Mouse (Mus musculus): ENCODE results near the gene Cep95.
A peak's percentile ranks its signal among the peaks of the same experiment; 100 is the strongest.
"Not testable (repeated sequence)": the region's sequence is repeated elsewhere in the genome, so short reads cannot be mapped to it uniquely, and the experiment has no call there.

Gene Cep95

GRCm38 (mm10) chr11:106776960-106777359 is 12.1 kb upstream of the Cep95 start:
- no peak for DNase-seq (ENCODE audit: low read depth, low spot score)

- DNase-seq (ENCODE audit: low read depth, low spot score), result no peak
Observed at GRCm38 (mm10) chr11:106777395-106777794, 11.7 kb upstream of the Cep95 start.

DNA sequence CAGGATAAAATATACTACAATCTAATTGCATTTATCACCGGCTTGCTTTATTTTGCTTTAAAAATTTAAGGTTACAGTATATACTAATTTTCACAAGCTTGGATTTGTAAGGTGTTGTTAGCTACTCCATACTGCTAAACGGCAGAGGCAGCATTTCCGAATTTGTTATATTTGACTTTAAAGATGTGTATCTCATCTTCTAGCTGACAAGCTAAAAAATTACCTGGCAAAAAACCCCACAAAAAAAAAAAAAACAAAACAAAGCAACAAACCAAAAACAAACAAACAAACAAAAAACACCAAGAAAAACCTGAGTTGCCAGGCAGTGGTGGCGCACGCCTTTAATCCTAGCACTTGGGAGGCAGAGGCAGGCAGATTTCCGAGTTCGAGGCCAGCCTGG is 10.9 kb upstream of the Cep95 start:
- no peak for DNase-seq (ENCODE audit: low read depth, low spot score)

DNA sequence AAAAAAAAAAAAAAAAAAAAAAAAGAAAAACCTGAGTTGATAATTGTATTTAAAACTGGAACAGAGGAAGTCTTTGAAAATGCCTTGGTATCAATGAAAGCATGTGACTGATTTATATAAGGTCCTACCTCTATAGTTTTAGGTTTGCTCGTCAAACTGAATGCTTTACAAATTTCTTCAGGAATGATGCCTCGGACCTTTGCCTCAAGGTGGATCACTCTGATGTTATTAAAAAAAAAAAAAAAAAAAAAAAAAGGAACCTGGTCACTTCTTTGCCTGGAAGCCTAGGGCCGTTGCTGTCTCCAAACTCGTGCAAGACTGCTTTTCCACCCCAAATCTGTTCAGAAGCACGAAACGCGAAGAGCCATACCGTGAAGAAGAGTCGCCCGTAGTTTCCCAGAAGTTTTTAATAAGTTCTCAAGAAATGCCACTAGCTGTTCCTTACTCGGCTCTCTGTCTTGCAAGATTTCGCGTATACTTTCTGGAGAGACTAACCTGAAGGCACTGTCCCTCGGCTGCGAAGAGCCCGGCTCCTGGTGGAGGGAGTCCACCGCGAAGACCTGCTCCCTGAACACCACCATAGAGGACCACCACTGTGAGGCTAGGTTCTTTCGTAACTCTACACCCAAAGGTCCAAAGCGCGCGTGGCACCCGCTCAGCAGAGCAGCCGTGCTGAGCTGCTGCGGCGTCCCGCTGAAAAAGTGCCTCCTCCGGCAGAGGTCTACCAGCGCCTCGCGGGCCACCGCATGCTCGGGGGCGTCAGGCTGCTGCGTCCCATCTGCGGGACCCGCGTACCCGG is 10.3 kb upstream of the Cep95 start:
- no peak for DNase-seq (ENCODE audit: low read depth, low spot score)

GRCm38 (mm10) chr11:106779388-106780088 is 9.5 kb upstream of the Cep95 start, which contains the start of gene Polg2:
Polg2 (minus strand) TSS chr11:106779537.
- DNase-seq (ENCODE audit: low read depth, low spot score), result peak; percentile 91

DNA sequence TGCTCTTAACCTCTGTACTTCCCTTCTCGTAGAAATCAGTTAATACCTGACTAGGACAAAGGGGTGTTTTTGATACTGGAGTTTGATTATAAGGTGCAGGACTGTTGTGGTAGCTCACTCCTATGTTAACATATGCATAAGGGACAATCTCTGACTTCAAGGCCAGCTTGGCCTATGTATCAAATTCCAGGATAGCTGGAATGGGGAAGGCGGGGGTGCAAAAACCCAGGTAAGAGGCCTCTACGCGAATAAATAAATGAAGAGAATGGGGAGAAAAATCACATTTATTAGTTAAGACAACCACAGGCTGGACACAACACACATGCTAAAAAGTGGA is 9.0 kb upstream of the Cep95 start:
- no peak for DNase-seq (ENCODE audit: low read depth, low spot score)

DNA sequence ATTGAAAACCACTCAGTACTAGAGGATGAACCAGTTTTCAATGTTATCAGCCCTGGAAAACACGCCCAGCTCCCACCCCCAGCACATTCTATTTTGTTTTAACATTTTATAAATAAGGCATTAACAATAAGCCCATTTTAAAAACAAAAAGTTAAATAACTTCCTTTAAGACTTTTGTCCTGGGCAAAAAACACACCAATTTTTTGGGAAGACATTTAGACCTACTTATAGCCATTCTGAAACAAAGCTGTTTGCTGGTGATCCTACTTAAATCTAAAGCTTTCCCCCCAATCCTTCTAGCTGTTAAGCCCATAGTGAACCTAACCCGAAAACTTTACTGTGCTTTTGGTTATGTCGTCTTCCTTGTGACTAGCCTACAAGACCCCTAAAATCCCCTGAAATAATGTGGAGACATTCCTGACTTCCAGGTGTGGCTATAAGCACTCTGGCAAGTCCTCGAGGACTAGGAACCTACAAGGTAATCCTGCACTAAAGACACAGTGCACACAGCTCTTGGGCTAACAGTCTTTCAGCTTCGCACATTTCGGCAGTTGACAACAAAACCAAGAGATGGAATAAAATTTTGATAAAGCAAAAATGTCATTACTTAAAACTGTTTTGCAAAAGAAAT is 8.3 kb upstream of the Cep95 start:
- no peak for DNase-seq (ENCODE audit: low read depth, low spot score)

DNA sequence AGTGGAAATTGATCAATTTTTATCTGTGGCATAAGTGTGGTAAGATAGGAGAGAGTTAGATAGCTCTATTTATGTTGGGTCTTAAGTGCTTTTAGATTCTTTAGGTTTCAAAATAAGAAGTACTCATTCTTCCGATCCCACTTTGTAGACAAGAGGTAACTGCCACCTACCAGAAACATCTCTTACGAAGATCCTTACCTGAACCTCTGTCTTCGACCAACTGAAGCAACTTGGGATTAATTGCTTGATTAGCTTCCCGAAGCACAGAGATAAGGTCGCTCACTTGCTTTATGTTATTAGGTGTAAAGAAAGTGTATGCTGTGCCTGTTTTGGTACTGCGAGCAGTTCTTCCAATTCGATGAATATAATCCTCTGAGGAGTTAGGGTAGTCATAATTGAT is 6.8 kb upstream of the Cep95 start:
- DNase-seq (ENCODE audit: low read depth, low spot score), result not testable (repeated sequence)

DNA sequence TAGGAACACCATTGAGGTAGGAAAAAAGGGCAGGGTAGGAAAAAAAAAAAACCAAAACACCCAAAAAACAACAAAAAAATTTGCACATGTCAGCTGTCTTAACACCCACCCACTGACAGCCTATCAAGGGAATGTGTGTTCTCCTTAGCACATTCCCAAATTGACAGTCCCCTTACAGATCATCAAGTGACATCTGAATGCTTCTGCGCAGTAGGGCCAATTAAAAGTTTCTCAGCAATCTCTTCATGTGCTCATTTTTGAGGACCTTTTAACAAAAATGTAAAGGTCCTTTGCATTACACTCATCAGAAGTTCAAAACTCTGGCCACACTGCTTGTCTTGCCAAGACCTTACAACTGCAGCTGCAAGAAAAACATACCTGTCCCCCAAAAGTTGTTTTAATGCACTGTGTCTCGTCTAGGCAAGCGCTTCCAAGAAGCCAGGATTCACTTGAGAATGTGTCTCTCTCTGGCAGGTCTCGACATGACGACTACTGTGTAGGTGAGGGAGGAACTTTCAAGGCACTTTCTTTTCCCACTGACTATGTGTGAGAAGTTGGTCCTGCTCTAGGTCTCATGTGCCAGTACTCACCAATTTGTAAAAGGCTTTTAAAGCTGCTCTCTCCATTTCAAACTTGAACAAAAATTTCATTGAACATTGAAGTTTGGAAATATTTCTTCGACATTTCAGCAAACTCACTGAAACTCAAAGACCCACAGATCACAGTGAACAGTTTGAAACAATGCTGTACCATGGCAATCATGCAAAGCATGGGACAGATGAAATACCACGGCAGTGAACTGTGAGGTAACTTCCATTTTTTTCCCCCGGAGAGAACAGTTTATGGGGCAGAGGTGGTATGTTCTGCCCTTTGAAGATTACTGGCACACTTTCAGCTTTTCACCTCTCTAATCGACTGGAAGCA is 5.9 kb upstream of the Cep95 start:
- DNase-seq (ENCODE audit: low read depth, low spot score), result no peak

GRCm38 (mm10) chr11:106784476-106784875 is 4.6 kb upstream of the Cep95 start:
- DNase-seq (ENCODE audit: low read depth, low spot score), result no peak

- DNase-seq (ENCODE audit: low read depth, low spot score), result no peak
Observed at GRCm38 (mm10) chr11:106785043-106785442, 4.0 kb upstream of the Cep95 start.

DNA sequence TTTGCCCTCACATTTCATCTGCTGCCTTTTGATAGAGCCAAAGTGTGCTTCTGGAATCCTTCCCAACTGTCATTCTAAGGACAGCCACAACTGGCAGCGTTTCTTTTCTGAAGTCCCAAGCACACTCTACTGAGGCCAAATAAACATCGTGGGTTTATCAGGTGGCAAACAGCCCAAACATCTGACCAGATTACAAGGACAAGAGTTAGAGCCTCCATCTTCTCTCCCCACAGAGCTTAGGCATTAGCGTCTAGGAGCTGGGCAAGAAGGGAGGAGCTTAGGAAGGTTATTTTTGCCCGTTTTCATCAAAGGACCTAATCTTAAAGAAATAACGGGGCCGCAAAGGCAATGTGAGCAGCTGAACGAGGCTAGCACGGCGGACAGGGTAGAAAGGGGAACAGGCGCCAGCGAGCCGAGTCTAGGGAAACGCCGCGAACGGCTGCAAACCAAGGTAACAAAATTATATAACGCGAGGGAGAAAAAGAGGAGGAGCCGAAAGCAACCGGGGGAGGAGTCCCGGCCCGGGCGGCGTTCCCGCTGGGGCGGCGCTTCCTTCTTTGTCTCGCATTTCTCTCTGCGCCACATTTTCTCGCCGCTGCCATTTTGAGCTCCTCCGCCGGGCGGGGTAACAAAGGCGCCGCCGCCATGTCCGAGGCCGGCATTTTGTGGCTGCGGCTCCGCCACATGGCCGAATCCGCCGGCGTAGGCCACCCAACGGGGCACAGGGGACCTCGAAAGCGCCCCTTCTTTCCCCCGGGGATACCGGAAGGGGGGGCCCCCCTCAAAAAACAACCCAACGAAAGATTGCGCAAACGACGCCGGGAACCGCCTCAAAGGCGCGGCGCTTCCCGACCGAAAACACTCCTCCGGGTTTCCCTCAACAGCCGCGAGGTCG is 1.7 kb upstream of the Cep95 start:
- DNase-seq (ENCODE audit: low read depth, low spot score), result peak; percentile 68

- DNase-seq (ENCODE audit: low read depth, low spot score), result peak; percentile 96
Observed at GRCm38 (mm10) chr11:106788026-106788774, 852 bp upstream of the Cep95 start.

- no peak for DNase-seq (ENCODE audit: low read depth, low spot score)
Observed at GRCm38 (mm10) chr11:106789649-106790048, 597 bp downstream of the Cep95 start.

DNA sequence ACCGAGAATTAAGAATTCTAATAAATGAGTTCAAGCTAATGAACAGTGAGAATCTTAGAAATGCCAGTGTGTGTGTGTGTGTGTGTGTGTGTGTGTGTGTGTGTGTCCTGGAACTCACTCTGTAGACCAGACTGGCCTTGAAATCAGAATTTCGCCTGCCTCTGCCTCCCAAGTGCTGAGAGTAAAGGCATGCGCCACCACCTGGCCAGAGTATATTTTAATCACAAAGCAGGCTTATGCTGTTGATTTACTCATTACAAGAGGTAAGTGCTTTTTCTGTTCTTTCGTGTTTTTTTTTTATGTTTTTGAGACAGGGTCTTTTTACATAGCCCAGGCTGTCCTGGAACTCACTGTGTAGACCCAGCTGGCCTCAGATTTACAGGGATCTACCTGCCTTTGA is 4.8 kb downstream of the Cep95 start:
- DNase-seq (ENCODE audit: low read depth, low spot score), result no peak

- no peak for DNase-seq (ENCODE audit: low read depth, low spot score)
Observed at GRCm38 (mm10) chr11:106795679-106796078, 6.6 kb downstream of the Cep95 start.

DNA sequence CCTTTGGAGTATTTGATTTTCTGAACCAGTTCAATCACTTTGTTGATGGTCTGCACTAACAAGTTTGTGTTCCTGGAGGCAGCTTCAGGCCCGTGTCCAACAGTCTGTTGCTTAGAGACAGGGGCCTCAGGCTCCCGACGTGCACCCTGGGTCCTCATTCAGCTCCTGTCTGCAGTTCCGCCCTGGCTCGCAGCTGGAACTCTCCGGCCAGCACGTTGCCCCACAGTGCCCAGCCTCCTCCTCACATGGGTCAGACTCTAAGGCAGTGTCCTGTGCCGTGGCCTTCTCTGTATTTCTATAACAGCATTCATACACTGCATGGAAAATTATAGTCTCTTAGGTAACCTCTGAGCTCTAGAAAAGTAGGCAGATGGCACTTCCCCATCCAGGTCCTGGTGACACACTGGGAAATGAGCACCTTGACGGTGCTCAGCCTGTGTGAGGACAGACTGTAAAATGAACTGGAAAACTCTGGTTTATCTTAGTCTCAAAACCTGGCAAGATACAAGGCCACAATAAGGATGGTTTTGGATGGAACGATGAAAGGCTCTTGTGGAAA is 13.1 kb downstream of the Cep95 start:
- no peak for DNase-seq (ENCODE audit: low read depth, low spot score)

DNA sequence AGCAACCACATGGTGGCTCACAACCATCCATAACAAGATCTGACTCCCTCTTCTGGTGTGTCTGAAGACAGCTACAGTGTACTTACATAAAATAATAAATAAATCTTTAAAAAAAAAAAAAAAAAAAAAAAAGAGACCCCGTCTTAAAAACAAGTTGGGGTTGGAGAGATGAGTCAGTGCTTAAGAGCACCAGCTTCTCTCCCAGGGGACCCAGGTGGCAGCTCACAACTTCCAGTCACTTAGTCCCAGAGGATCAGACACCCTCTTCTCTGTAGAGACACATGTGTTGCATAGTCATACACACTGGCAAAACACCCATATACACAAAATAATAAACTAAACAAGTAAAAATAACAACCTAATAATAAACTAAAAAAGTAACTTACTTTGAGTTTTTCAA is 18.4 kb downstream of the Cep95 start:
- not testable (repeated sequence) for DNase-seq (ENCODE audit: low read depth, low spot score)

GRCm38 (mm10) chr11:106812410-106813136 is 23.5 kb downstream of the Cep95 start:
- no peak for DNase-seq (ENCODE audit: low read depth, low spot score)

Measured in embryo, embryonic 11.5 days (tissue).